Comparison of ENCODE assay signal across 8 mouse cellular contexts in the genomic region with DNA sequence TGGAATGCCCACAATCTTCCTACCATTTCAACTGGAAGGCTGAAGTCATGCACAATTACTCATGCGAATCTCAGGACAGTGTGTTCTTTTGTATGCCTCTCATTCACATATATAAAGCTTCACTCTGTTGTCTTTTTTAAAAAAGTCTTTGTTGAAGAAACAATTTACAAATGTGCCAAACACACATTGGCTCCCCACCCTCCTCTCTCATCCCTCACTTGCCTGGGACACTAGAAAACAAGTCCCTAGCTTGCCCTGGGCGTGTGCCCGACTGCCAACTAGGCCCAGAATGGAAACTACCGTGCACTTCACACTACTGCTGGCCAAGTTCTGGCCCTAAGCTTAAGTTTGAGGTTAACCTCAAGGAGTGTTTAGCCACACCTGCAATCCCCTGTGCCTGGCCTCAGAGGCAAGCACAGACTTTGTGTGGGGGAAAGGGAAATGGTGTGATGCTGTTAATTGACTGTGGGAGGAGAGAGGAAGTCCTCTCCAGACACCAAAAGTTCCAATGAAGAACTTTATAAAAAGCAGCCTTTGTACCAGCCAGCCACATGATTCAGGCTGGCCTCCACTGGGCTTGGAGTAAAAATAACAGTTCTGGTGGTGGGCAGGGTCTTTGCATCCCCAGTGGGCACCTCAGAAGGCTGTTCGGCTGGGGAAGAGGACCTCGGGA.
DNase-seq lines count a peak whose midpoint lies in the region; ATAC-seq and TF ChIP-seq lines count a peak whose summit lies in the region.

No protein-coding gene starts in this region.

- TF ChIP-seq EP300 in stomach, postnatal 0 days (optimal IDR thresholded peaks at IDR 0.05): no peak

- H3K9ac ChIP-seq in kidney, embryonic 16.5 days (replicated peaks; ENCODE audit: low read length): 0 out of 2 replicates have a peak overlapping the region, but pooled peaks have one; percentile 24
- H3K9ac ChIP-seq in lung, embryonic 14.5 days: 0 out of 2 replicates have a peak overlapping the region, but pooled peaks have one; percentile 21
- no peak overlapping the region for H3K9ac ChIP-seq in stomach, postnatal 0 days (ENCODE audit: low read length)

- DNase-seq in layer of hippocampus, adult 11-12 months (ENCODE audit: low spot score): peak; percentile 62
- no peak for DNase-seq in layer of hippocampus, postnatal 10 days (ENCODE audit: low spot score in 2 of 2)
- no peak for DNase-seq in embryonic facial prominence, embryonic 10.5 days (ENCODE audit: low spot score)
- DNase-seq in lung, embryonic 14.5 days: no peak
- no peak for DNase-seq in stomach, postnatal 0 days (ENCODE audit: low spot score)
- DNase-seq in urinary bladder, postnatal 10 days (ENCODE audit: low spot score): no peak
- DNase-seq in cerebellum, adult 11-12 months: no peak

- H3K4me2 ChIP-seq in kidney, embryonic 16.5 days (replicated peaks; ENCODE audit: low read depth, low read length): no peak overlapping the region
- H3K4me2 ChIP-seq in lung, embryonic 14.5 days: no peak overlapping the region; the same call in 1 of the 2 replicates
- H3K4me2 ChIP-seq in stomach, postnatal 0 days (replicated peaks; ENCODE audit: low read depth): no peak overlapping the region

- peaks cover 17% of the 10 kb centered on the region for H3K4me1 ChIP-seq in embryonic facial prominence, embryonic 10.5 days
- peaks cover 23% of the 10 kb centered on the region for H3K4me1 ChIP-seq in kidney, embryonic 16.5 days (ENCODE audit: insufficient read depth, low read length)
- H3K4me1 ChIP-seq in lung, embryonic 14.5 days (ENCODE audit: insufficient read depth): peaks cover 24% of the 10 kb centered on the region
- 0 out of 2 replicates have a peak, but pooled peaks cover 5% of the 10 kb centered on the region for H3K4me1 ChIP-seq in stomach, postnatal 0 days (replicated peaks; ENCODE audit: control insufficient read depth, insufficient read depth)

- H3K27me3 ChIP-seq in embryonic facial prominence, embryonic 10.5 days (replicated peaks; ENCODE audit: low read depth, poor library complexity, severe bottlenecking): no peaks in the 10 kb centered on the region
- H3K27me3 ChIP-seq in kidney, embryonic 16.5 days (ENCODE audit: insufficient read depth, low read length): no peaks in the 10 kb centered on the region
- H3K27me3 ChIP-seq in lung, embryonic 14.5 days (ENCODE audit: insufficient read depth, low read length): no peaks in the 10 kb centered on the region
- H3K27me3 ChIP-seq in stomach, postnatal 0 days (ENCODE audit: control insufficient read depth, insufficient read depth, low read length): no peaks in the 10 kb centered on the region

- H3K4me3 ChIP-seq in embryonic facial prominence, embryonic 10.5 days: no peak overlapping the region
- H3K4me3 ChIP-seq in kidney, embryonic 16.5 days (ENCODE audit: low read length): no peak overlapping the region
- no peak overlapping the region for H3K4me3 ChIP-seq in lung, embryonic 14.5 days (ENCODE audit: low read depth, low read length)
- H3K4me3 ChIP-seq in stomach, postnatal 0 days (ENCODE audit: low read depth, low read length): no peak overlapping the region

- H3K9me3 ChIP-seq in embryonic facial prominence, embryonic 10.5 days: no peaks in the 10 kb centered on the region
- no peaks in the 10 kb centered on the region for H3K9me3 ChIP-seq in kidney, embryonic 16.5 days (ENCODE audit: low read length)
- no peaks in the 10 kb centered on the region for H3K9me3 ChIP-seq in lung, embryonic 14.5 days (ENCODE audit: low read depth, low read length)
- no peaks in the 10 kb centered on the region for H3K9me3 ChIP-seq in stomach, postnatal 0 days (ENCODE audit: control insufficient read depth, low read length)

- 0 out of 2 replicates have a peak, but pooled peaks have one; percentile 1 for ATAC-seq in kidney, embryonic 16.5 days (ENCODE audit: low FRiP score, low TSS enrichment)
- 0 out of 2 replicates have a peak, but pooled peaks have one; percentile 5 for ATAC-seq in lung, embryonic 14.5 days (ENCODE audit: insufficient read depth)
- ATAC-seq in stomach, postnatal 0 days (ENCODE audit: low FRiP score, low TSS enrichment): 0 out of 2 replicates have a peak, but pooled peaks have one; percentile 51

- H3K27ac ChIP-seq in embryonic facial prominence, embryonic 10.5 days (replicated peaks): 0 out of 2 replicates have a peak overlapping the region, but pooled peaks have one; percentile 55
- H3K27ac ChIP-seq in kidney, embryonic 16.5 days (ENCODE audit: low read length): peak overlapping the region; percentile 49
- peak overlapping the region; percentile 89 for H3K27ac ChIP-seq in lung, embryonic 14.5 days (ENCODE audit: low read depth)
- peak overlapping the region; percentile 31 for H3K27ac ChIP-seq in stomach, postnatal 0 days (replicated peaks)

- H3K36me3 ChIP-seq in embryonic facial prominence, embryonic 10.5 days (replicated peaks): no peaks in the 10 kb centered on the region
- no peaks in the 10 kb centered on the region for H3K36me3 ChIP-seq in kidney, embryonic 16.5 days (ENCODE audit: insufficient read depth, low read length)
- H3K36me3 ChIP-seq in lung, embryonic 14.5 days (ENCODE audit: insufficient read depth): no peaks in the 10 kb centered on the region
- H3K36me3 ChIP-seq in stomach, postnatal 0 days (ENCODE audit: control insufficient read depth, insufficient read depth, low read length): no peaks in the 10 kb centered on the region

- no peak for TF ChIP-seq CTCF in lung, embryonic 14.5 days (IDR thresholded peaks at IDR 0.05; ENCODE audit: low read depth)
- no peak for TF ChIP-seq CTCF in stomach, postnatal 0 days (IDR thresholded peaks at IDR 0.05; ENCODE audit: low read depth)

- 67% methylated on average over 6 of the region's 6 CpGs for WGBS in embryonic facial prominence, embryonic 10.5 days
- 60% methylated on average over 6 of the region's 6 CpGs for WGBS in kidney, embryonic 16.5 days
- WGBS in lung, embryonic 14.5 days: 59% methylated on average over 6 of the region's 6 CpGs
- WGBS in stomach, postnatal 0 days: 55% methylated on average over 6 of the region's 6 CpGs

Comparison
In these comparisons a context has a peak if more than half of its experiments do, and no peak if none do; other contexts are left out.
1. H3K27ac ChIP-seq: peak in every context shown above with its lines; median percentile 89 in lung, embryonic 14.5 days; 55 in embryonic facial prominence, embryonic 10.5 days; 49 in kidney, embryonic 16.5 days; 31 in stomach, postnatal 0 days.
2. ATAC-seq: peak in every context shown above with its lines; median percentile 51 in stomach, postnatal 0 days; 5 in lung, embryonic 14.5 days; 1 in kidney, embryonic 16.5 days.